19 mouse cellular contexts compared by ENCODE assay signal in the genomic region with DNA sequence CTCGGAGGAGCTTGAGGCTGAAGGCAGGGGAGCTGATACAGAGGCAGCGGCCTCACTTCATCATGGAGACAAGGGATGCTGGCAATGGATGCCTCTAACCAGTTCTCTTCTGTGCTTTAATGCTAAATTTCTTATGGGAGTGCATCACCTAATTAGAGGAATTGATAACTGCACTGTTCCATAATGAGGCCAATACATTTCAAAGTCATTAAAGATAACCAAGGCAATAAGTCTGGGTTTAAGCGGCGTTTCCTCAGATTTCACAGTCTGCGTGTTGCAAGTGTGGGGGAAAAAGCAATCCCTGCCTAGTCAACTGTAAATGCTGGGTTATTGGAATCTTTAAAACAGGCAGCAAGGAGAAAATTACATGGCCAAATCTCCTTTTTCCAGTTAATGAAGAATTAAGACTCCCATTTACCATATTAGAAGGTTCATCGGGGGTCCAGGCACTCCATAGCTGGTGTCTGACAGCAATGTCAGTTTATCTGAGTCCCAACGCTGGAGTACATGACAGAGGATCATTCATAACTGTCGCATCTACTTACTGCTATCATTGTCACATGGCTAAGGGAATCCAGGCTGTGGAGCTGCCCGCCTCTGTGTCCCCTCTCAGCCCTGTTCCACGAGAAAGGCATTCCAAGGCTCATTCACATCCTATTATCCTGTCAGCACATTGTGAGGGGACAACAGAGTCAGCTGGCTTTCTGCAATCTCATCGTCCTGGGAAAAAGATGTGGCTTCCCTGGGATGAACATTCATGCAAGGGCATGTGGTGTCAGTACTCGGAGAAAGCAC.
A peak's percentile ranks its signal among the peaks of the same experiment; 100 is the strongest.
DNase-seq lines count a peak whose midpoint lies in the region; ATAC-seq lines count a peak whose summit lies in the region.
"Had no signal": no experiment of that assay in that cellular context is flagged by ENCODE, and none has a peak within 500 bp of the region (broad histone marks: within the 10 kb centered on the region; RNA-seq: fewer than 3 reads in every experiment).

No protein-coding gene starts in this region.

- DNase-seq in embryo, embryonic 10.5 days (ENCODE audit: low spot score), result peak; percentile 19
- DNase-seq in embryo, embryonic 11 days, result no peak
- peak; percentile 49 for DNase-seq in midbrain, embryonic 14.5 days
- peak; percentile 17 for DNase-seq in retina, embryonic 14.5 days (ENCODE audit: low spot score)
- DNase-seq in kidney, postnatal 4 days, result no peak
- no peak for DNase-seq in urinary bladder, postnatal 14 days (ENCODE audit: low spot score)
- DNase-seq: cerebellum, postnatal 25 days; gastrocnemius, postnatal 10 days; heart, adult 2 months; heart, postnatal 14 days; thymus, postnatal 36 days had no signal

- H3K27ac ChIP-seq in midbrain, embryonic 14.5 days (replicated peaks; ENCODE audit: low read depth, low read length), result peak overlapping the region; percentile 57; the same call in 1 of the 2 replicates
- H3K27ac ChIP-seq: embryonic facial prominence, embryonic 12.5 days; heart, adult 2 months; intestine, embryonic 15.5 days; kidney, embryonic 15.5 days; limb, embryonic 12.5 days; liver, embryonic 14.5 days had no signal

- H3K4me2 ChIP-seq in midbrain, embryonic 14.5 days (ENCODE audit: low read length), result no peak overlapping the region
- H3K4me2 ChIP-seq: embryonic facial prominence, embryonic 12.5 days; intestine, embryonic 15.5 days; kidney, embryonic 15.5 days; limb, embryonic 12.5 days had no signal

- peaks cover 35% of the 10 kb centered on the region for H3K4me1 ChIP-seq in megakaryocyte, embryonic 14.5 days
- H3K4me1 ChIP-seq in midbrain, embryonic 14.5 days (ENCODE audit: control insufficient read depth, insufficient read depth, low read length), result peaks cover 50% of the 10 kb centered on the region
- H3K4me1 ChIP-seq: embryonic facial prominence, embryonic 12.5 days; intestine, embryonic 15.5 days had no signal

- H3K27me3 ChIP-seq in megakaryocyte, embryonic 14.5 days (replicated peaks), result peaks cover 4% of the 10 kb centered on the region
- no peaks in the 10 kb centered on the region for H3K27me3 ChIP-seq in midbrain, embryonic 14.5 days (ENCODE audit: control insufficient read depth, insufficient read depth, low read length)
- H3K27me3 ChIP-seq: intestine, embryonic 15.5 days had no signal

- no peak overlapping the region for H3K9ac ChIP-seq in midbrain, embryonic 14.5 days (replicated peaks; ENCODE audit: low read length)
- H3K9ac ChIP-seq: embryonic facial prominence, embryonic 12.5 days; intestine, embryonic 15.5 days; kidney, embryonic 15.5 days; limb, embryonic 12.5 days; liver, embryonic 14.5 days had no signal

- no peaks in the 10 kb centered on the region for H3K9me3 ChIP-seq in megakaryocyte, embryonic 14.5 days
- H3K9me3 ChIP-seq in midbrain, embryonic 14.5 days (ENCODE audit: control insufficient read depth, low read length), result no peaks in the 10 kb centered on the region
- H3K9me3 ChIP-seq: embryonic facial prominence, embryonic 12.5 days; intestine, embryonic 15.5 days; kidney, embryonic 15.5 days; limb, embryonic 12.5 days had no signal

- peak overlapping the region; percentile 28 for H3K4me3 ChIP-seq in megakaryocyte, embryonic 14.5 days (replicated peaks)
- H3K4me3 ChIP-seq in midbrain, embryonic 14.5 days (replicated peaks; ENCODE audit: low read depth, low read length), result no peak overlapping the region
- H3K4me3 ChIP-seq: embryonic facial prominence, embryonic 12.5 days; heart, adult 2 months; intestine, embryonic 15.5 days; kidney, embryonic 15.5 days; limb, embryonic 12.5 days had no signal

- no peak for ATAC-seq in megakaryocyte, adult 5-6 weeks (ENCODE audit: poor library complexity, severe bottlenecking)
- no peak for ATAC-seq in midbrain, embryonic 14.5 days (ENCODE audit: low FRiP score, low TSS enrichment)
- ATAC-seq: intestine, embryonic 15.5 days; lung, postnatal 0 days had no signal

- 34% methylated on average over 12 of the region's 12 CpGs for WGBS in midbrain, embryonic 14.5 days

- no peaks in the 10 kb centered on the region for H3K36me3 ChIP-seq in megakaryocyte, embryonic 14.5 days (replicated peaks; ENCODE audit: low read length)
- H3K36me3 ChIP-seq in midbrain, embryonic 14.5 days (ENCODE audit: control insufficient read depth, insufficient read depth, low read length), result no peaks in the 10 kb centered on the region
- H3K36me3 ChIP-seq: embryonic facial prominence, embryonic 12.5 days; intestine, embryonic 15.5 days; kidney, embryonic 15.5 days; limb, embryonic 12.5 days had no signal

Comparison
In these comparisons a context has a peak if more than half of its experiments do, and no peak if none do; other contexts are left out.
1. DNase-seq: peak in embryo, embryonic 10.5 days (single experiment), midbrain, embryonic 14.5 days (single experiment) and retina, embryonic 14.5 days (single experiment); none in embryo, embryonic 11 days (single experiment), kidney, postnatal 4 days (0 of 2) and urinary bladder, postnatal 14 days (single experiment).